Mouse (Mus musculus) stomach, embryonic 16.5 days (tissue): ENCODE results near the gene Fzd1. TPM values are rescaled to one million over a fixed set of nuclear protein-coding genes. Genes with fewer than 3 reads are reported as not detected.

Source experiments
- ATAC-seq: fragments of 200-750 bp; cut with Nextera tagmentation; 2 replicates; pipeline ENCODE4 v1.8.0; 2017; ENCODE audit warnings: moderate number of reproducible peaks, moderate TSS enrichment; ENCODE audit not compliant: insufficient read depth, low FRiP score
- H3K27ac ChIP-seq: fragments of 300-500 bp; sonication (generic); 2 replicates; pipeline ENCODE4 v1.5.1; 2014; ENCODE audit warnings: low read length
- H3K27me3 ChIP-seq: fragments of 300-500 bp; sonication (generic); 2 replicates; pipeline ENCODE4 v1.6.1; 2014; ENCODE audit warnings: low read length, control low read depth, mixed read lengths; ENCODE audit not compliant: control insufficient read depth, insufficient read depth
- H3K36me3 ChIP-seq: fragments of 300-500 bp; sonication (generic); 2 replicates; pipeline ENCODE4 v1.6.1; 2014; ENCODE audit warnings: low read length; ENCODE audit not compliant: control insufficient read depth, insufficient read depth
- H3K4me1 ChIP-seq: fragments of 300-500 bp; sonication (generic); 2 replicates; pipeline ENCODE4 v1.6.1; 2014; ENCODE audit warnings: low read length, control low read depth, mixed read lengths; ENCODE audit not compliant: control insufficient read depth, insufficient read depth
- H3K4me2 ChIP-seq: fragments of 300-500 bp; sonication (generic); 2 replicates; pipeline ENCODE4 v1.6.1; 2014; ENCODE audit warnings: low read depth, low read length, mixed read lengths
- H3K4me3 ChIP-seq: fragments of 300-500 bp; sonication (generic); replicated peaks from 2 replicates; pipeline ENCODE4 v1.5.1; 2014; ENCODE audit warnings: mild to moderate bottlenecking, low read length
- H3K9ac ChIP-seq: fragments of 300-500 bp; sonication (generic); 2 replicates; pipeline ENCODE4 v1.6.1; 2014; ENCODE audit warnings: low read length
- H3K9me3 ChIP-seq: fragments of 300-500 bp; sonication (generic); replicated peaks from 2 replicates; pipeline ENCODE4 v1.6.1; 2016; ENCODE audit warnings: low read length, control low read depth; ENCODE audit not compliant: control insufficient read depth
- WGBS: fragments of 180-500 bp; shearing (Covaris S2); extraction: QIAGEN DNeasy Blood & Tissue Kit; methylation state at CpG from one replicate; pipeline ENCODE4 v1.1.7; 2014; 5-methylcytosine and 5-hydroxymethylcytosine counted together
- polyA plus RNA-seq: library from polyadenylated mRNA; unstranded; fragments of >200 nt; fragmentation: Nextera tagmentation; extraction: Ambion mirVana; gene quantifications from 2 replicates; pipeline ENCODE4 v1.2.1, GENCODE M21; 2015

The Fzd1 gene
- 15.0 and 17.5 TPM in 2 replicates for polyA plus RNA-seq

DNA sequence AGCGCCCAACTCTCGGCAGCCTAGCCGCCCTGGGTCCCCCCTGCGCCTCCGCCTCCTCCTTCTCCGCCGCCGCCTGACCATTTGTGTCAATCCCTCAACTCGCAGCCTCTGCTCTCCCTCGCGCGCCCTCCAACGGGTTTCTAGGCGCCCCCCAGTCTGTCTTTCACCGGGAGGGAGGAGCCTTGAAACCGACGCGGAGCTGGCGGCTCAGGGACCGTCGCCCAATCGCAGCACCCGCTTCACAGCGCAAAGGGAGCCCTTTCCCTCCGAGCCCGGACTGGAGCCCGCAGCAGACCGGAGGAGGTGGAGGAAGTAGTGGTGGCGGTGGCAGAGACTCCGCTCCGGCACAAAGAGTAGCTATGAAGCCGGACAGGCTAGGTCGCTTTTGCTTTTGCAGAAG is at the start of gene Fzd1:
TSS of gene Fzd1 (minus strand) at position 134 of the 400 bp plus-strand sequence.
- peak; percentile 93 for ATAC-seq
- H3K4me2 ChIP-seq: peak within 1 kb of the TSS; percentile 72
- H3K27ac ChIP-seq: peak within 1 kb of the TSS; percentile 98
- under 1% methylated on average over 33 of the region's 33 CpGs for WGBS
- no peaks in the 10 kb centered on the region for H3K36me3 ChIP-seq
- peak within 1 kb of the TSS; percentile 85 for H3K4me3 ChIP-seq
- H3K4me1 ChIP-seq: peaks cover 22% of the 10 kb centered on the region
- H3K27me3 ChIP-seq: no peaks in the 10 kb centered on the region
- peak within 1 kb of the TSS; percentile 96 for H3K9ac ChIP-seq
- H3K9me3 ChIP-seq: no peaks in the 10 kb centered on the region

- no peak overlapping the region for H3K9ac ChIP-seq
- H3K4me3 ChIP-seq: no peak overlapping the region
- 71% methylated on average over 4 of the region's 4 CpGs for WGBS
- no peak overlapping the region for H3K4me2 ChIP-seq
- no peaks in the 10 kb centered on the region for H3K4me1 ChIP-seq
- ATAC-seq: no peak
- no peak overlapping the region for H3K27ac ChIP-seq
- H3K9me3 ChIP-seq: no peaks in the 10 kb centered on the region
- H3K36me3 ChIP-seq: no peaks in the 10 kb centered on the region
- no peaks in the 10 kb centered on the region for H3K27me3 ChIP-seq
Observed at GRCm38 (mm10) chr5:4805228-4805627, 47.4 kb upstream of the Fzd1 start.

GRCm38 (mm10) chr5:4803708-4804107 is 45.9 kb upstream of the Fzd1 start:
- no peak overlapping the region for H3K4me3 ChIP-seq
- H3K27ac ChIP-seq: no peak overlapping the region
- 69% methylated on average over 5 of the region's 5 CpGs for WGBS
- H3K9ac ChIP-seq: no peak overlapping the region
- H3K4me2 ChIP-seq: no peak overlapping the region
- ATAC-seq: no peak
- no peaks in the 10 kb centered on the region for H3K9me3 ChIP-seq
- H3K4me1 ChIP-seq: no peaks in the 10 kb centered on the region
- no peaks in the 10 kb centered on the region for H3K36me3 ChIP-seq
- no peaks in the 10 kb centered on the region for H3K27me3 ChIP-seq

- H3K9ac ChIP-seq: no peak overlapping the region
- H3K36me3 ChIP-seq: no peaks in the 10 kb centered on the region
- H3K9me3 ChIP-seq: no peaks in the 10 kb centered on the region
- H3K27me3 ChIP-seq: no peaks in the 10 kb centered on the region
- H3K4me1 ChIP-seq: no peaks in the 10 kb centered on the region
- no peak overlapping the region for H3K4me3 ChIP-seq
- H3K4me2 ChIP-seq: no peak overlapping the region
- no peak for ATAC-seq
- no peak overlapping the region for H3K27ac ChIP-seq
Observed at GRCm38 (mm10) chr5:4801971-4802370, 44.1 kb upstream of the Fzd1 start.

DNA sequence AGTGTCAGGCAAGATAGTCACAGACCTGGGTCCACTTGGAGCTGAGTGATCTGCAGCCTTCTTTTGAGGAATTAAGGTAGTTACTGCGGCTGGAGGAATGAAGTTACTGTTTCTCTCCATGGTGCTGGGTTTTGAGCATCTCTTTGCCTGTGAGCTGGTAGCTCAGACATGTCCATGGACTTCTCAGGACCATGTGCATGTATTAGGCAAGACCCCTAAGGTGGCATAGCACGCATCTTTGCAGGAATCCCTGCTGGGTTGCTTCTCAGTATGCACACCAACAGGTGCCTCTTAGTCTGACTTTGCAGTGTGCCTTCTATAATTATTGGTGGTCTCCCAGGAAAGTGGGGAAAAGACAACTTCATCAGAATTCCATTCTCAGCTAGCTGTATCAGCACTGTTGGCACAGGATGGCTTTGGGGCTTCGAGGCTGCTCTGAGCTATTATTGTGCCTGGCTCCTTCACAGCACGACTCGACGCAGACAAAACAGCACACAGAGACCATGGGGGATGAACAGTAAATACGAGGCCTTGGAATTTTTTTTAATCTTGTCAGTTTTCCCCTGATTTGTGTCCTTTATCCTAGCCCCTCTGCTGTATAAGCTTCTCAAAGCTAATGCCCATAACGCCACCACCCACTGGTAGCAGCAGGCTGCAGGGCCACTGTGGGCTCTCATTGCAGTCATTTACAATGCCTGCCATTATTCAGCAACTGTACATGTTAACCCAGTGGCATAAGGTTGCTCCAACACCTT is 43.4 kb upstream of the Fzd1 start:
- 83% methylated on average over 8 of the region's 8 CpGs for WGBS
- no peak for ATAC-seq
- H3K4me2 ChIP-seq: no peak overlapping the region
- no peaks in the 10 kb centered on the region for H3K27me3 ChIP-seq
- H3K9me3 ChIP-seq: no peaks in the 10 kb centered on the region
- H3K27ac ChIP-seq: no peak overlapping the region
- no peaks in the 10 kb centered on the region for H3K36me3 ChIP-seq
- H3K9ac ChIP-seq: no peak overlapping the region
- no peaks in the 10 kb centered on the region for H3K4me1 ChIP-seq
- no peak overlapping the region for H3K4me3 ChIP-seq

- Histone ChIP-seq H3K9me3 (no peaks in the 10 kb centered on the region), H3K9ac (no peak overlapping the region), H3K4me2 (no peak overlapping the region), H3K27me3 (no peaks in the 10 kb centered on the region), H3K27ac (no peak overlapping the region), H3K36me3 (no peaks in the 10 kb centered on the region), H3K4me3 (no peak overlapping the region), H3K4me1 (peaks cover 3% of the 10 kb centered on the region; the same call in 1 of the 2 replicates)
- peak; percentile 74 for ATAC-seq
- WGBS: 45% methylated on average over 3 of the region's 3 CpGs
Observed at GRCm38 (mm10) chr5:4791219-4791618, 33.4 kb upstream of the Fzd1 start.

DNA sequence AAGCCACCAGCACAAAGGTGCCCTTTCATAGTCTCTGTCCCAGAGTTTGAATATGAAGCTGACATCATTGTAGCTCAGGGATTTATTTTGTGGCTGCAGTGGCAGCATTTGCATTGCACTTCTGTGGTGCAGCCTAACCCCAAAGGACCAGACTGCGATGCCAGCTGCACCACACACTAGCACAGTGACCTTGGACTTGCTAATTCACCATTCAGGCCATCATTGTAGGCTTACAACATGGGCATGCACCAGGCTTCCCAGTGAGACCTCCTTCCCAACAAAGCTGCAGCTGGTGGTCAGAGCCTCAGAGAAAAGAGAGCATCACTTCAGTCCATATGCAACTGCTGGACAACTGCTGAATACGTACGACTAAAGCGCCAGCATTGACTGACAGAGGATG is 32.4 kb upstream of the Fzd1 start:
- Histone ChIP-seq H3K9ac (no peak overlapping the region), H3K36me3 (no peaks in the 10 kb centered on the region), H3K4me2 (no peak overlapping the region), H3K4me3 (no peak overlapping the region), H3K4me1 (peaks cover 3% of the 10 kb centered on the region; the same call in 1 of the 2 replicates), H3K27me3 (no peaks in the 10 kb centered on the region), H3K9me3 (no peaks in the 10 kb centered on the region), H3K27ac (no peak overlapping the region)
- 89% methylated on average over 4 of the region's 4 CpGs for WGBS
- no peak for ATAC-seq

DNA sequence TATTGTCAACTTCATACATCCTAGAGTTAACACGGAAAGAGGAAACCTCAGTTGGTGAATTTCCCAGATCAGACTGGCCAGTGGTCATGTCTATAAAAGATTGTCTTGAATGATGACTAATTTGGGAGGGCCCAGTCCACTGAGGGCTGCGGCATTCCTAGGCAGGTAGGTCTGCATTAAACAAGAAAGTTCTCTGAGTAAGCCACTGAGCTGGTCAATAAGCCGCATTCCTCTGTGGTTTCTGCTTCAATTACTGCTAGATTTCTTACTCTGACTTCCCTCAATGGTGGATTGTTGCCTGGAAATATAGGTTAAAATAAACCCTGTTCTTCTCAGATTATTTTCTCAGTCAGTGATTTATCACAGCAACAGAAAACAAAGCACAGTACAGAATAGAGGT is 30.6 kb upstream of the Fzd1 start:
- H3K9me3 ChIP-seq: no peaks in the 10 kb centered on the region
- H3K4me2 ChIP-seq: no peak overlapping the region
- H3K4me3 ChIP-seq: no peak overlapping the region
- WGBS: 81% methylated on average over 3 of the region's 3 CpGs
- no peaks in the 10 kb centered on the region for H3K36me3 ChIP-seq
- no peak for ATAC-seq
- H3K27ac ChIP-seq: no peak overlapping the region
- no peak overlapping the region for H3K9ac ChIP-seq
- peaks cover 3% of the 10 kb centered on the region; the same call in 1 of the 2 replicates for H3K4me1 ChIP-seq
- no peaks in the 10 kb centered on the region for H3K27me3 ChIP-seq

DNA sequence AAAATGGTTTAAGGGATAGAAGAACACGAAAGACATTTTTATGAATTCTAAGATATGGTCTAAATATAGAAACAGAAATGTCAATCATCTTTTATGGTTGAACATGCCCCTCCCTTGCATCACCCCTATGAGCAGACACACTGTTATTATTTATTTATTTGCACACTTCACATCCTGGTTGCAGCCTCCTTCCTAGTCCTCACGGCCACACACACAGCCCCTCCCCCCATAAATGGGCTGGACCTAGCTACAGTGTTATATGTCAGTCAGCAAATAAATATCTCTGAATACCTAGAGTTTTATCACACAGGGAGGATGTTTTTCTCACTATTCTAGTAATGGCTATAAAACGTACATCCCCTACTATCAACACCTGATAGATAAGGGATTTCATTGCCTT is 29.0 kb upstream of the Fzd1 start:
- H3K4me1 ChIP-seq: peaks cover 3% of the 10 kb centered on the region; the same call in 1 of the 2 replicates
- 60% methylated on average over 3 of the region's 3 CpGs for WGBS
- H3K9me3 ChIP-seq: no peaks in the 10 kb centered on the region
- no peaks in the 10 kb centered on the region for H3K36me3 ChIP-seq
- H3K4me3 ChIP-seq: no peak overlapping the region
- H3K4me2 ChIP-seq: no peak overlapping the region
- H3K27me3 ChIP-seq: no peaks in the 10 kb centered on the region
- no peak overlapping the region for H3K27ac ChIP-seq
- ATAC-seq: no peak
- H3K9ac ChIP-seq: no peak overlapping the region
